Mouse (Mus musculus): ENCODE data around the gene Galntl6.
"Not testable (repeated sequence)": the region's sequence is repeated elsewhere in the genome, so short reads cannot be mapped to it uniquely, and the experiment has no call there.

The Galntl6 gene

GRCm38 (mm10) chr8:57766471-57767065 is 1145.9 kb downstream of the Galntl6 start:
- DNase-seq (ENCODE audit: low read depth, low spot score), result no peak

GRCm38 (mm10) chr8:57765726-57766351 is 1146.6 kb downstream of the Galntl6 start:
- DNase-seq (ENCODE audit: low read depth, low spot score), result no peak

- DNase-seq (ENCODE audit: low read depth, low spot score), result no peak
Observed at GRCm38 (mm10) chr8:57765192-57765591, 1147.2 kb downstream of the Galntl6 start.

GRCm38 (mm10) chr8:57762622-57763021 is 1149.8 kb downstream of the Galntl6 start:
- not testable (repeated sequence) for DNase-seq (ENCODE audit: low read depth, low spot score)

DNA sequence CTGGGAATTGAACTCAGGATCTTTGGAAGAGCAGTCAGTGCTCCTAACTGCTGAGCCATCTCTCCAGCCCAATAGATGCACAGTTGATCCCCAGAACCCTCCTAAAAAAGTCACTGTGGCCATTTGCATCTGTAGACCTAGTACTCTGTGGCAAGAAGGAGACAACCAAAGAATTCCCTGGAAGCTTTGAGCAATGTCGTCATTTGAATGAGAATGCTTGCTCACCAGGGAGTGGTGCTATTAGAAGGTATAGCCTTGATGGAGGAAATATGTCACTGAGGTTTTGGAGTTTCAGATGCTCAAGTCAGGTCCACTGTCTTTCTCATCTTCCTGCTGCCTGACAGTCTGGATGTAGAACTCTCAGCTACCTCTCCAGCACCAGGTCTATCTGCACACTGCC is 1151.5 kb downstream of the Galntl6 start:
- no peak for DNase-seq (ENCODE audit: low read depth, low spot score)

DNA sequence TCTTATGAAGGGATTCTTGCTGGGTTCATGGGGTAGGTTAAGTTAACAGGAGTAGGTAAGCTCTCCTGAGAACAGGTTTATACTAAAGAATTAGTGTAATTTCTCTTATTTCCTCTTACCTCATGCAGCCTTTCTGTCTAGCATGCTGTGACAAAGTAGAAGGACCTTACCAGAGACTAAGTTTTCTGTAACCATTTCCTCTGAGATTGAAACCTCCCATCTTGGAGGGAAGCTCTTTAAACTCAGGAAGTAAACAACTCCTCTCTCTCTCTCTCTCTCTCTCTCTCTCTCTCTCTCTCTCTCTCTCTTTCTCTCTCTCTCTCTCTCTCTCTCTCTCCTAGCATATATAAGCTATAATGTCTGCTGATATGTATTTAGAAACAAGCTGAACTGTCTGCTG is 1153.6 kb downstream of the Galntl6 start:
- DNase-seq (ENCODE audit: low read depth, low spot score), result no peak

GRCm38 (mm10) chr8:57757476-57757875 is 1155.0 kb downstream of the Galntl6 start:
- DNase-seq (ENCODE audit: low read depth, low spot score), result no peak

DNA sequence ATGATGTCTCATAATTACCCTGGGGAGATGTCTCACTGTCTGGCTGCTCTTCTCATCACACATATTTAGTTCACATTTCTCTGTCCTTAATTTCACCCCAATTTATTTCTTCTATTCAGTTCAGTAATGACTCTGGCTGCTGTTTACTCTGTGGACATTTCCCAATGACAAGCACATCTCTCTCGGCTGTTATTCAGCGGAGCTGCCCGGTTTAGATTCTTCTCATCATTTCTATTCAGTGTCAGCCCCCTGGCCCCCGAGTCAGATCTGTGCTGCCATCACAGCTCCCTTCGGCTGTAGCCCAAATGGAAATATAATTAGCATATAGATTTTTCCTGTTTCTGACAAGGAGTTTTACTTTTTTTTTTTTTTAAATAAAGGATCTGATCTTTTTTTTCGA is 1158.4 kb downstream of the Galntl6 start:
- DNase-seq (ENCODE audit: low read depth, low spot score), result no peak

- DNase-seq (ENCODE audit: low read depth, low spot score), result no peak
Observed at GRCm38 (mm10) chr8:57743636-57744035, 1168.8 kb downstream of the Galntl6 start.

- DNase-seq (ENCODE audit: low read depth, low spot score), result no peak
Observed at GRCm38 (mm10) chr8:57741983-57742382, 1170.5 kb downstream of the Galntl6 start.

DNA sequence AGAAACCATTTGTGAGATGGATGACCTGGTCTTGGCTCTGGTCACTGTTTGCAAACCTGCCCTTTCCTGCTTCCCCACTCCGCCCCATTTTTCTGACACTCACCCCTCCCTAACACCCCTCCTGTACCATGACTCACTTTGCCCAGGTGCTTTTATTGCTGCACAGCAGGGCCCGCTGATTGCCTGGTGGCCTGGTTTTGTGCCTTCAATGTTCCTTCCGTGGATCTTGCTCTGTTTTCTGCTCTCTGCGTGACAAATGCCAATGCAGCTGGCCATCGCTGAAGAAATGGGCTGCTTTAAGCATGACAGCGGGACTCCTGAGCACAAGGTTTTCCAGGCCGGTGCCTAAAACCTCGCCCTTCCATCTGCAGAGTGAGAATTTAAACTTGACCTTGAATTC is 1171.1 kb downstream of the Galntl6 start:
- DNase-seq (ENCODE audit: low read depth, low spot score), result no peak

DNA sequence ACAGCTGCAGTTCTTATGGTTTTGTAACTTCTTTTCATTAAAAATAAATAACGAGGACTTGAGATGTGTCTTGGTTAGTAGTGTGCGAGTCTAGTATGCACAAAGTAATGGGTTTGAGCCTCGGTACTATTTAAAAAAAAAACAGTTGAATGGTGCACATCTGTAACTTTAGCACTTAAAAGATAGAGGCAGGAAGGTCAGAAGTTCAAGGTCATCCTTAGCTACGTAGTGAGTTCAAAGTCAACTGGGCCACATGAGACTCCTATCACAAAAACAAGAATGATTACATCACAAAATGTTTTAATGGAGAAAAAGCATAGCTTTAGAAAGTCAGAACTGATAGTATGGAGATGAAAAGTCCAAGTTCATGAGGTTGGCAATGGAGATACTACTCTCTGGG is 1175.2 kb downstream of the Galntl6 start:
- no peak for DNase-seq (ENCODE audit: low read depth, low spot score)

DNA sequence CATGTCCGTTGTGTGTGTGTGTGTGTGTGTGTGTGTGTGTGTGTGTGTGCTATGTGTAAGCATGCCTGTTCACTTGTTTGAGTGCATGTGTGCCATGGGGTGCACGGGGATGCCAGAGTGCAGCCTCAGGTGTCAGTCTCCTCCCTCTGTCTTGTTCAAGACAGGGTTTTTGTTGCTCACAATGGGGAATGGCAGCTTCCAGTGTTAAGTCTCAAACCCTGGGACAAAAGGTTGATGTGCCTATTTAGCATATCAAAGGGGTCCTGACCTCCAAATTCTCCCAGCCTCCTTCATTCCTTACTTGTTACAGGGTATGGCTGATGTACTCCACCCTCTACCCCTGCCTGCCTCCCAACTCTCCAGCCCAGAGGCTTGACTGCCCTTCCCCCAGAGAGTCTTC is 1179.6 kb downstream of the Galntl6 start:
- DNase-seq (ENCODE audit: low read depth, low spot score), result no peak

DNA sequence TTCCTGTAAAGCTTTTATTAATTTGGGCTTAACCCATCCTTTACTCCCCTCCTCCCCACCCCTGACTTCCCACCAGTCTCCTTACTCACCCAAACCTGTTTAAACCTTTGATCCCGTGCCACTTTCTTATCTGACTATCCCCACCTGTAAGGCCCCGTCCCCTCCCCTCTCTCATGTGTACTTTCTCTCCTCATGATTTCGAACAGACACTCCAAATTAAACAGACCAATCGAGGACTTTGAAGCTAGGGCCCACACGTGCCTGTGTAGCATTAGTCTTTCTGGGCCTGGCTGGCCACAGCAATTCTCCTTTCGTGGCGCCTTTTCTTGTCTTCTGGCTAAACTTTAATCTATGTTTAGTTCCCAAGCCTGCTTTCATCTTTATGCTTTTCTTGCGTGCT is 1180.8 kb downstream of the Galntl6 start:
- DNase-seq (ENCODE audit: low read depth, low spot score), result no peak

DNA sequence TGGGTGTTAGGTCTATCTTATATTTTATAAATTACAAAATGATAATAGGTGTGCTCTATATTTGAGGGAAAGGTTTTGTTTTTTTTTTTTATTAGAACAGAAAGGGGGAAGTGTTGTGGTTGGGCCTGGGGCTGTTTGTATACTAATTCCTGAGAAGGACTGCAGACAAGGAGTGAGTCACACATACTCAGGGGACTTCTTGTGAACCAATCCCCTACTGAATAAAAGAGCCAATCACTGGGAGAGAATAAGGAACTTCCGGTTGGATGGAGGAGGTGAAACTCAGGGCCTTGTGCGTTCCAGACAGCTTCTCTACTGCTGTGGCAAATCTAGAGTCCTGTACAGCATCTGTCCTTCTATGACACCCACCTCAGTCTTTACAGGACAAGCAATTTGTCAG is 1184.2 kb downstream of the Galntl6 start:
- DNase-seq (ENCODE audit: low read depth, low spot score), result no peak

- no peak for DNase-seq (ENCODE audit: low read depth, low spot score)
Observed at GRCm38 (mm10) chr8:57724843-57725627, 1187.4 kb downstream of the Galntl6 start.
